Mouse (Mus musculus) liver, embryonic 14.5 days (tissue): Measurements from ENCODE around the gene F2. TPM values are rescaled to one million over a fixed set of nuclear protein-coding genes. Genes with fewer than 3 reads are reported as not detected.
A peak's percentile ranks its signal among the peaks of the same experiment; 100 is the strongest.

Experiments used
- ATAC-seq: fragments of 200-750 bp; cut with Nextera tagmentation; 2 replicates; pipeline ENCODE4 v1.8.0; 2017; ENCODE audit warnings: moderate number of reproducible peaks, mild to moderate bottlenecking, moderate library complexity; ENCODE audit not compliant: insufficient read depth
- DNase-seq, 3 experiments: peaks; one replicate each; pipeline ENCODE4 v3.0.0-alpha.2; 2012 to 2013; ENCODE audit warnings: low read depth in 3 of 3, low spot score in 3 of 3
- H3K27ac ChIP-seq: fragments of 300-500 bp; sonication (generic); 2 replicates; pipeline ENCODE4 v1.5.1; 2014; ENCODE audit warnings: moderate library complexity, mild to moderate bottlenecking, control low read depth, inconsistent platforms
- H3K27me3 ChIP-seq: fragments of 300-500 bp; sonication (generic); 2 replicates; pipeline ENCODE4 v1.6.1; 2014; ENCODE audit warnings: mild to moderate bottlenecking, low read length, moderate library complexity; ENCODE audit not compliant: control insufficient read depth, insufficient read depth
- H3K36me3 ChIP-seq: fragments of 300-500 bp; sonication (generic); replicated peaks from 2 replicates; pipeline ENCODE4 v1.6.1; 2014; ENCODE audit warnings: low read depth; ENCODE audit not compliant: control insufficient read depth, insufficient read depth
- H3K4me1 ChIP-seq, 2 experiments: fragments of 200-500 bp in 1 of 2; fragments of 300-500 bp in 1 of 2; sonication (generic) in 1 of 2; replicated peaks; 2 replicates each; pipeline ENCODE4 v1.6.1; 2012 to 2014; ENCODE audit warnings: antibody characterized with exemption in 1 of 2, inconsistent platforms in 1 of 2, low read length in 1 of 2; ENCODE audit not compliant: control insufficient read depth in 2 of 2, insufficient read depth in 2 of 2
- H3K4me2 ChIP-seq: fragments of 300-500 bp; sonication (generic); 2 replicates; pipeline ENCODE4 v1.6.1; 2014; ENCODE audit warnings: low read depth, mild to moderate bottlenecking, control low read depth, moderate library complexity
- H3K4me3 ChIP-seq, 2 experiments: fragments of 200-500 bp in 1 of 2; fragments of 300-500 bp in 1 of 2; sonication (generic) in 1 of 2; 2 replicates each; pipeline ENCODE4 v1.5.1; 2012 to 2014; ENCODE audit warnings: low read depth in 2 of 2, low read length in 2 of 2, mild to moderate bottlenecking in 2 of 2, control low read depth in 1 of 2, inconsistent platforms in 1 of 2, moderate library complexity in 1 of 2; ENCODE audit not compliant: insufficient read depth in 1 of 2
- H3K9ac ChIP-seq: fragments of 300-500 bp; sonication (generic); replicated peaks from 2 replicates; pipeline ENCODE4 v1.6.1; 2014; ENCODE audit warnings: mild to moderate bottlenecking, control low read depth, moderate library complexity
- H3K9me3 ChIP-seq: fragments of 300-500 bp; sonication (generic); 2 replicates; pipeline ENCODE4 v1.6.1; 2016; ENCODE audit warnings: low read length, mixed read lengths; ENCODE audit not compliant: control insufficient read depth
- CTCF ChIP-seq: IDR thresholded peaks from 2 replicates; pipeline ENCODE4 v1.5.1; 2016; ENCODE audit warnings: antibody characterized with exemption, low read depth, control low read depth
- EP300 ChIP-seq: IDR thresholded peaks from 2 replicates; pipeline ENCODE4 v1.6.1; 2016; ENCODE audit warnings: antibody characterized with exemption, low read depth
- WGBS: fragments of 180-500 bp; shearing (Covaris S2); extraction: QIAGEN DNeasy Blood & Tissue Kit; methylation state at CpG from one replicate; pipeline ENCODE4 v1.1.7; 2014; ENCODE audit not compliant: insufficient replicate concordance; 5-methylcytosine and 5-hydroxymethylcytosine counted together
- polyA plus RNA-seq, 2 experiments: library from polyadenylated mRNA; depleted of rRNA in 1 of 2; stranded (reverse) in 1 of 2; unstranded in 1 of 2; fragments of >200 nt; fragmentation: Nextera tagmentation in 1 of 2; extraction: Ambion mirVana in 1 of 2; gene quantifications; 2 replicates each; pipeline versions ENCODE4 v1.2.1 to v1.2.3; 2012 to 2014

The F2 gene
- polyA plus RNA-seq, 2 experiments = 202 to 203 TPM

DNA sequence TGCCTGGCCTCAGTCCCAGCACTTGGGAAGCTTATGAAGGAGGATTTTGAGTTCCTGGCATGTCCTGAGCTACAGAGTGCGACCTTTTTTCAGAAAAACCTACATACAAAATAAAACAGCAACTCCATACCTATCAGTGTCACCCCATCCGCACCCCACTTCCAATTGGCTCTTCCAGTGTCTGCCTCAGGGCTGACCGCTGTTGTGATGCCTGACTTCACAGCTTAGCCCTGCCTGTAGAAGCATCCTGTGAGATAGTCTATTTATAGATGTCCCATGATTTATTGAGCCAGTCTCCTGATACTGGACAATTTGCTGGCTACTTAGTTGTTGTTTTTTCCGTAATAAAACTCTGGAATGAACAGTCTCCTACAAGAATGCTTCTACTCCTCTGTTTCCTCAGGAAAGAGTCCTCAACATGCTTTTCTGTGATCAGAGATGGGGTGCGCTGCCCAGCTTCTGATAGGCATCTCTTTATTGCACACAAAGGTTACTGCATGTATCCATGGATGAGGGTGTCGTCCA lies 30.2 kb upstream of the F2 start:
- ATAC-seq (no peak), DNase-seq (no peak)
- Histone ChIP-seq H3K27ac (no peak overlapping the region), H3K36me3 (peaks cover 21% of the 10 kb centered on the region), H3K4me2 (no peak overlapping the region), H3K9me3 (no peaks in the 10 kb centered on the region), H3K4me3 (no peak overlapping the region), H3K27me3 (no peaks in the 10 kb centered on the region), H3K9ac (no peak overlapping the region), H3K4me1 (no peaks in the 10 kb centered on the region)
- WGBS = 84% methylated on average over 6 of the region's 6 CpGs
- TF ChIP-seq CTCF = no peak
- TF ChIP-seq EP300 = no peak

DNA sequence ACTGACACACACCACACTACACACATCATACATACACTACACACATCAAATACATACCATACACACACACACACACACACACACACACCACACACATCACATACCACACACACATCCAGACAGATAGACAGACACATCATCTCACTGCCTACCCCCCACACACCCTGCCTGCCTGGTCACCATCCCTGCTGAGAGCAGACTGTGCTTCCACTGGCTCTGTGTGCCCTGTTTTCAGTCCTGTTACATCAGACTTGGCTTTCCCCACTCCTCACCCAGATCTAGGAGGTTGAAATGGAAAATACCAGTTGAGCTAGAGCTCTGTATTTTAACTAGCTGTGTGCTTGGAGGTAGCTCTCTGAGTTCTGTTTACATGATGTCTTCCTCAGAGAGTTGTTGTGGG lies 28.6 kb upstream of the F2 start:
- H3K4me1 ChIP-seq = no peaks in the 10 kb centered on the region
- H3K4me2 ChIP-seq = no peak overlapping the region
- H3K27ac ChIP-seq = no peak overlapping the region
- no peak overlapping the region for H3K9ac ChIP-seq
- H3K4me3 ChIP-seq = no peak overlapping the region
- no peaks in the 10 kb centered on the region for H3K9me3 ChIP-seq
- TF ChIP-seq CTCF (no peak), EP300 (no peak)
- no peak for DNase-seq
- no peaks in the 10 kb centered on the region for H3K27me3 ChIP-seq
- peaks cover 20% of the 10 kb centered on the region for H3K36me3 ChIP-seq
- ATAC-seq = no peak

DNA sequence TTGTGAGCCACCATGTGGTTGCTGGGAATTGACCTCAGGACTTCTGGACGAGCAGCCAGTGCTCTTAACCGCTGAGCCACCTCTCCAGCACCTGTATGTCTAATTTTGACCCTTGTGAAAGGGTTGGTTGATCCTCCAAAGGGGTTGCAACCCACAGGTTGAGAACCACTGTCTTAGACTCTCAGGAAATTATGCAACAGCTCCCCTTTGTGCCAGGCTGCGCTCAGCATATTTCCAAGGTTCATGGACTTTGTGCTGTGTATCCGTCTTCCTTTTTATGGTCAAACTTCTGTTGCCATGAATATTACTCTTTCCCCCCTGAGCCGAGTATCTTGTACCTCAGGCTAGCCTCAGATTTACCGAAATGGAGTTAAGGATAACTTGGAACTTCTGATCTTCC lies 24.8 kb upstream of the F2 start:
- 80% methylated on average over 6 of the region's 6 CpGs for WGBS
- Histone ChIP-seq H3K9me3 (no peaks in the 10 kb centered on the region), H3K27me3 (no peaks in the 10 kb centered on the region), H3K36me3 (peaks cover 18% of the 10 kb centered on the region), H3K9ac (no peak overlapping the region), H3K4me2 (no peak overlapping the region), H3K4me3 (no peak overlapping the region), H3K4me1 (no peaks in the 10 kb centered on the region), H3K27ac (no peak overlapping the region)
- DNase-seq (no peak), ATAC-seq (no peak)
- TF ChIP-seq EP300 (no peak), CTCF (no peak)

DNA sequence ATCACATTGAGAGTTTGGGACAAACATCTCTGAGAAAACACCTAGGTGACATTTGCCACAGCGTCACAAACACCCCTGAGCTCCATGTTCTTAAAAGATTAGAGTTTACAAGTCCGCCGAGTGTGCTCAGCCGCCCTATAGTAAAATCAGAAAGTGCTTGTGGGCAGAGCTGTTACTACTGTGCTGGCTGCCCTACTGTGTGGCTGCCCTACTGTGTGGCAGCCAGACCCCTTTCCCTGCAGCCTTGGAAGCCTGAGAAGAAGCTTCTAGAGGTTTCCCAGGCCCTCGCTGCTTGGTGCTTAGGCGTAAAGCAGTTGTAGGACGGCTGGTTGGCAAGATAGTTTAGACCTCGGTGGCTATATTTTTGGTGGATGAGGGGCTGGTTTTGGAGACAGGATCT lies 23.4 kb upstream of the F2 start:
- WGBS = 87% methylated on average over 8 of the region's 8 CpGs
- DNase-seq (no peak), ATAC-seq (no peak)
- Histone ChIP-seq H3K27ac (no peak overlapping the region), H3K27me3 (no peaks in the 10 kb centered on the region), H3K4me1 (no peaks in the 10 kb centered on the region), H3K36me3 (peaks cover 22% of the 10 kb centered on the region), H3K9me3 (no peaks in the 10 kb centered on the region), H3K4me2 (no peak overlapping the region), H3K4me3 (no peak overlapping the region), H3K9ac (no peak overlapping the region)
- TF ChIP-seq CTCF (no peak), EP300 (no peak)

DNA sequence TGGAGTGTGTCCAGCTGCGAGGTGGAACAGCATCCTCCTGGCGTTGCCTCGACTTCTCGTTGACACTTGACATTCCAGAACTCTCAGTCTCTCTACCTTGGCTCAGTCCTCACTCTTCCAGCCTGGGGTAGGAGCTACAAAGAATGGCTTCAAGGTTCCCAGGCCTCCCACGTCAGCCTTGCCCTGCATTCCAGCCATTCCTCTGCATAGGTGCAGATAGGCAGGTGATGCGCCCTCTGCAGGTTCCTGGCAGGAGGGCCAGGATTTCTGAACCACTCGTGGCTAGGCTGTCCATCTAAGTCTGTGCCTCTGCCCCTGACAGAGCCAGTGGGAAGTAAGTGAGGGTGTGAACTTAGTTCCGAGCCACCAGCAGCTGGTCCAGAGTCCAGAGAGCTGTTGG lies 20.6 kb upstream of the F2 start:
- H3K27ac ChIP-seq = no peak overlapping the region
- ATAC-seq (no peak), DNase-seq (no peak)
- H3K9ac ChIP-seq = no peak overlapping the region
- H3K9me3 ChIP-seq = no peaks in the 10 kb centered on the region
- H3K4me1 ChIP-seq = 0 out of 4 replicates have a peak, but pooled peaks cover 0 to under 1% of the 10 kb centered on the region in 2 experiments
- TF ChIP-seq CTCF (peak; percentile 65), EP300 (no peak)
- H3K4me3 ChIP-seq = no peak overlapping the region
- 68% methylated on average over 8 of the region's 8 CpGs for WGBS
- H3K27me3 ChIP-seq = no peaks in the 10 kb centered on the region
- H3K36me3 ChIP-seq = peaks cover 16% of the 10 kb centered on the region
- H3K4me2 ChIP-seq = no peak overlapping the region

DNA sequence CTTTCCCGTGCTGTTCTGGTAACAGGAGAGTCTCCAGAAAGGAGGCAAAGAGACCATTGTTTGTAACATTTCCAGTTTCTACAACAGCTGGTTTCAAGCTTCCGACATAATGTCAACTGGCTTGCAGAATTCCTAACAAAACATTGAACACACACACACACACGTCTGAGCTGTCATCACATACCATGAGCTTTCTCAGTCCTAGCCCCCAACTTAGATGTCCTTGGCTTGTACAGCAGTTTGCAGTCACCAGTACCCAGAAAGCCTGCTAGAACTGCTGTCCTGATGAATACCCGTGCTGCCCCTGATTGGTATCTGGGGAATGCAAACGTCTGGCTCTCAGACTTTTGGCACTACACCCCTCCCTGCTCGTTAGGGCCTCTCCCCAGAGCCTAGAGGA lies 19.6 kb upstream of the F2 start:
- H3K4me2 ChIP-seq = no peak overlapping the region
- no peak for ATAC-seq
- H3K9ac ChIP-seq = no peak overlapping the region
- no peaks in the 10 kb centered on the region for H3K27me3 ChIP-seq
- no peak overlapping the region for H3K27ac ChIP-seq
- TF ChIP-seq CTCF (no peak), EP300 (no peak)
- DNase-seq = no peak
- no peaks in the 10 kb centered on the region for H3K9me3 ChIP-seq
- peaks cover 4 to 5% of the 10 kb centered on the region in 2 experiments for H3K4me1 ChIP-seq
- H3K36me3 ChIP-seq = peaks cover 16% of the 10 kb centered on the region
- no peak overlapping the region for H3K4me3 ChIP-seq
- 64% methylated on average over 6 of the region's 6 CpGs for WGBS
